Mouse (Mus musculus): ENCODE results near the gene Gm7929.
"Not testable (repeated sequence)": the region's sequence is repeated elsewhere in the genome, so short reads cannot be mapped to it uniquely, and the experiment has no call there.

The Gm7929 gene

DNA sequence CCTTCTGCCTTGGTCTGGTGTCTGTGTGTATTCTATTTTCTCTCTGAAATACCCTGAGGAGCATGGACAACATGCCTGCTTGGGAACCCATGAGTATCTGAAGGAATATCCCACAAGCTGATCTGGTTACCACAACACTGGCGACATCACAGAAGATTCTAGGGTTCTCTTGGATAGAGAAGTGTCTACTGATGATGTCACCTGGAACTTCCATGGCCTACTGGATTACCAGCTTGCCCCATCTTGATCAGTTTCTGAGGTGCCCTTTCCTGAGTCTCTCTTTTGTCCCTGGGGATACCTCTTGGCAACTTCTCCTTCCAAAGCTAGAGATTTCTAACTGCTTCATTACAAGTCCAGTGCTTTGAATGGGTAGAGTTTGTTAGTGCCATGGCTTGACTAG, at the start of gene Gm7929:
Gene Gm7929 (minus strand): TSS at position 101 of the 400 bp plus-strand sequence.
- not testable (repeated sequence) for DNase-seq (ENCODE audit: low spot score)

DNA sequence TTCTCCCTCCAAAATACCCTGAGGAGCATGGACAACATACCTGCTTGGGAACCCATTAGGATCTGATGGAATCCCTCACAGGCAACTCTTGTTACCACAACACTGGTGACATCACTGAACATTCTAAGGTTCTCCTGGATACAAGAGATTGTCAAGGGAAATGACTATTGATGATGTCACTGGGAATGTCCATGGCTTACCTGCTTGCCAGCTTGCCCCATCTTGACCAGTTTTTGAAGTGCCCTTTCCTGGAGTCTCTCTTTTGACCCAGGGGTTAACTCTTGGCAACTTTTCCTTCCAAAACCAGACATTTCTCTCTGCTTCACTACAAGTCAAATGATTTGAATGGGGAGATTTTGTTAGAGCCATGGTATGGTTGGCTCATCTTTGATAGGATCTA, 21.9 kb upstream of the Gm7929 start, which contains the start of gene Gm47189:
Gene Gm47189 (minus strand): TSS at position 101 of the 400 bp plus-strand sequence.
- not testable (repeated sequence) for DNase-seq (ENCODE audit: low spot score)

DNA sequence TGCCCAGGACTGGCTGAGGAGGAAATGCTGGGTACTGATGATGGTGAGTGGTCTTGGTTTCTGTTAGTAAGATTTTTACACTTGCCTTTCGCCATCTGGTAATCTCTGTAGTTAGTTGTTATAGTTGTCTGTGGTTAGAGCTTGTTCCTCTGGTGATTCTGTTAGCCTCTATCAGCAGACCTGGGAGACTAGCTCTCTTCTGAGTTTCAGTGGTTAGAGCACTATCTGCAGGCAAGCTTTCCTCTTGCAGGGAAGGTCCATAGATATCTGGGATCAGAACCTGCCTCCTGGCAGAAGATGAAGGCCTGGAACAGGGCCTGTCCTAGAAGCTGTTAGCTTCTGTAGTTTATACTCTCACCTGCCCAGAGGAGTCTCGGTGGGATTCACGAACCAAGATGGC, 5.5 kb upstream of the Gm7929 start:
- DNase-seq (ENCODE audit: low spot score): peak; percentile 2

DNA sequence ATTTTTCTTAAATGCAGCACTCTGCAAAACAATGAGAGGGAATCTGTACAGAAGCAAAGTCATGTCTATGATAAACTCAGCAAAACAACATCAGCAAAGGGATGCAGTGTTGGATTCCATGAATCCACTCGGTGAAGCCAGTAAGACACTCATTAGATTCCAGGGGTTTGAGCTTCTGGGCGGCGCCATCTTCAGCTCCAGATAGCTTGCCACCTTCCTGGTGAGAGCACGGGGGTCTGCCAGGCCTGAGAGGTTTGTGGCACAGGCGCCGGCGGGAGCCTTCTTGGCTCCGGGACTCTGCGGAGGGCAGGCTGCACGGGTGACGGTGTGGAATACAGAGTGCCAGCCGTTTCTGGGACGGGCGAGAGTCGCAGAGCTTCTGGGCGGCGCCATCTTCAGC, 27.0 kb downstream of the Gm7929 start:
- not testable (repeated sequence) for DNase-seq (ENCODE audit: low spot score)

DNA sequence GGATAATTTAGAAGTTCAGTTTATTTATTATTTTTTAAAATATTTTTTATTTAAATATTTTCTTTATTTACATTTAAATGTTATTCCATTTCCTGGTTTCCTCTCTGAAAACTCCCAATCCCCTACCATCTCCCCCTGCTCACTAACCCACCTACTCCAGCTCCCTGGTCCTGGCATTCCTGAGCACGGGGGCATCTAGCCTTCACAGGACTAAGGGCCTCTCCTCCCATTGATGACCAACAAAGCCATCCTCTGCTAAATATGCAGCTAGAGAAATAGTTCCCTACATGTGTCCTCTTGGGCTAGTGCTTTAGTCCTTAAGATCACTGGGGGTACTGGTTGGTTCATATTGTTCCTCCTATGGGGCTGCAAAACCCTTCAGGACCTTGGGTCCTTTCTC, 33.2 kb downstream of the Gm7929 start:
- not testable (repeated sequence) for DNase-seq (ENCODE audit: low spot score)

DNA sequence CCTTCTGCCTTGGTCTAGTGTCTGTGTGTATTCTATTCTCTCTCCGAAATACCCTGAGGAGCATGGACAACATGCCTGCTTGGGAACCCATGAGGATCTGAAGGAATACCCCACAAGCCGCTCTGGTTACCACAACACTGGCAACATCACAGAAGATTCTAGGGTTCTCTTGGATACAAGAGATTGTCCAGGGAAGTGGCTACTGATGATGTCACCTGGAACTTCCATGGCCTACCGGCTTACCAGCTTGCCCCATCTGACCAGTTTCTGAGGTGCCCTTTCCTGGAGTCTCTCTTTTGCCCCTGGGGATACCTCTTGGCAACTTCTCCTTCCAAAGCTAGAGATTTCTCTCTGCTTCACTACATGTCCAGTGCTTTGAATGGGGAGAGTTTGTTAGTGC, 48.6 kb downstream of the Gm7929 start, which contains the start of gene Gm8068:
Gene Gm8068 (minus strand): TSS at position 101 of the 400 bp plus-strand sequence.
- not testable (repeated sequence) for DNase-seq (ENCODE audit: low spot score)

Measured in urinary bladder, postnatal 14 days (tissue).